Mouse (Mus musculus): Measurements from ENCODE around the gene Ms4a4a. TPM values are rescaled to one million over a fixed set of nuclear protein-coding genes. Genes with fewer than 3 reads are reported as not detected.
"Not testable (repeated sequence)": the region's sequence is repeated elsewhere in the genome, so short reads cannot be mapped to it uniquely, and the experiment has no call there.

The Ms4a4a gene
- polyA plus RNA-seq, 1 experiment from 2014 or later, result 8.6 TPM

GRCm38 (mm10) chr19:11414084-11414483 lies 38.8 kb downstream of the Ms4a4a start:
- Histone ChIP-seq H3K4me3 (ENCODE audit: low read depth, low read length) (no peak overlapping the region), H3K9me3 (ENCODE audit: control insufficient read depth) (no peaks in the 10 kb centered on the region), H3K27ac (ENCODE audit: low read depth, low read length) (no peak overlapping the region), H3K4me2 (replicated peaks; ENCODE audit: low read depth) (no peak overlapping the region), H3K4me1 (replicated peaks; ENCODE audit: control insufficient read depth, insufficient read depth, low read length) (no peaks in the 10 kb centered on the region), H3K27me3 (replicated peaks; ENCODE audit: control insufficient read depth, insufficient read depth, low read length) (no peaks in the 10 kb centered on the region), H3K36me3 (ENCODE audit: control insufficient read depth, insufficient read depth) (no peaks in the 10 kb centered on the region), H3K9ac (ENCODE audit: low read depth, low read length) (no peak overlapping the region)
- TF ChIP-seq CTCF (IDR thresholded peaks at IDR 0.05; ENCODE audit: low read depth), result no peak
- ATAC-seq, result no peak
- WGBS, result 90% methylated on average over 1 of the region's 1 CpGs

DNA sequence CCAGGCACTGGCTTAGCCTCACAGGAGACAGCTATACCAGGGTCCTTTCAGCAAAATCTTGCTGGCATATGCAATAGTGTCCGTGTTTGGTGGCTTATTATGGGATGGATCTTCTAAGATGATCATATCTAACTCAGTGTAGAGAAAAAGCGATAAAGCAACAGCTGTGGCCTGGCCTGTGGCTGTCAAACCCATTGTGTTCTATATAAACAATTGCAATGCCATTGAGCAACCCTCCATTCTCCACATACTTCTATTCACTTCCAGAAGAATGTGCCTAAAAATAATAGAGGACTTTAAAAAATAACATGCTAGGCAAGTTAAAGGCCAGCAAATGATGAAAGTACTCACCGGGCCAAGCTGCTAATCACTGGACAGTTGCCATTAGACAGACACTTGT lies 40.3 kb downstream of the Ms4a4a start:
- Histone ChIP-seq H3K9ac (ENCODE audit: low read depth, low read length) (no peak overlapping the region), H3K4me3 (ENCODE audit: low read depth, low read length) (no peak overlapping the region), H3K36me3 (ENCODE audit: control insufficient read depth, insufficient read depth) (no peaks in the 10 kb centered on the region), H3K4me1 (replicated peaks; ENCODE audit: control insufficient read depth, insufficient read depth, low read length) (no peaks in the 10 kb centered on the region), H3K27me3 (replicated peaks; ENCODE audit: control insufficient read depth, insufficient read depth, low read length) (no peaks in the 10 kb centered on the region), H3K9me3 (ENCODE audit: control insufficient read depth) (no peaks in the 10 kb centered on the region), H3K4me2 (replicated peaks; ENCODE audit: low read depth) (no peak overlapping the region), H3K27ac (ENCODE audit: low read depth, low read length) (no peak overlapping the region)
- no peak for TF ChIP-seq CTCF (IDR thresholded peaks at IDR 0.05; ENCODE audit: low read depth)
- WGBS, result 60% methylated on average over 3 of the region's 3 CpGs
- ATAC-seq, result no peak

DNA sequence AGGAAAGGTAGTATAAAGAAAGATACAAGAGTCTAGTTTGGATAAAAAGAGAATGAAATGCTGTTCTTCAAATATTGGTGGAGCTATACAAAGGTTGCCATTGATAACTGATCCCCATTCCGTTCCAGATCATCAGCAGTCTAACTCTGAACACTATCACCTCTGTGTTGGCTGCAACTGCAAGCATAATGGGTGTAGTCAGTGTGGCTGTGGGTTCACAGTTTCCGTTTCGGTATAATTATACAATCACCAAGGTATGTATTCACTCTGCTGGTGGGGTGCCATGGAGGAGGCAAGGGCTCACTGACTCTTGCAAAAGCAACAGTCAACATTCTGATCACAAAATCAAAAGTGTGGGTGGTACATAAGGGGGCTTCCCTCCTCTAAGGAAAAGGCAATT lies 43.5 kb downstream of the Ms4a4a start:
- WGBS, result 66% methylated on average over 1 of the region's 3 CpGs
- not testable (repeated sequence) for ATAC-seq

GRCm38 (mm10) chr19:11431209-11431608 lies 55.9 kb downstream of the Ms4a4a start:
- not testable (repeated sequence) for H3K4me3 ChIP-seq (ENCODE audit: low read depth, low read length); H3K27me3 ChIP-seq (replicated peaks; ENCODE audit: control insufficient read depth, insufficient read depth, low read length); H3K27ac ChIP-seq (ENCODE audit: low read depth, low read length); H3K9me3 ChIP-seq (ENCODE audit: control insufficient read depth); H3K4me2 ChIP-seq (replicated peaks; ENCODE audit: low read depth); ATAC-seq; H3K4me1 ChIP-seq (replicated peaks; ENCODE audit: control insufficient read depth, insufficient read depth, low read length); H3K9ac ChIP-seq (ENCODE audit: low read depth, low read length); H3K36me3 ChIP-seq (ENCODE audit: control insufficient read depth, insufficient read depth)
- 80% methylated on average over 1 of the region's 1 CpGs for WGBS

More for the DNA sequence above, 43.5 kb downstream of the Ms4a4a start:
- not testable (repeated sequence) for H3K4me1 ChIP-seq (replicated peaks; ENCODE audit: control insufficient read depth, insufficient read depth, low read length); H3K4me3 ChIP-seq (ENCODE audit: low read depth, low read length); H3K36me3 ChIP-seq (ENCODE audit: control insufficient read depth, insufficient read depth); H3K27me3 ChIP-seq (replicated peaks; ENCODE audit: control insufficient read depth, insufficient read depth, low read length); H3K9me3 ChIP-seq (ENCODE audit: control insufficient read depth); H3K27ac ChIP-seq (ENCODE audit: low read depth, low read length); H3K4me2 ChIP-seq (replicated peaks; ENCODE audit: low read depth); H3K9ac ChIP-seq (ENCODE audit: low read depth, low read length)

GRCm38 (mm10) chr19:11435058-11435834 lies 59.9 kb downstream of the Ms4a4a start:
- WGBS, result 89% methylated on average over 4 of the region's 4 CpGs
- Histone ChIP-seq H3K36me3 (ENCODE audit: control insufficient read depth, insufficient read depth) (no peaks in the 10 kb centered on the region), H3K4me2 (replicated peaks; ENCODE audit: low read depth) (no peak overlapping the region), H3K27me3 (replicated peaks; ENCODE audit: control insufficient read depth, insufficient read depth, low read length) (no peaks in the 10 kb centered on the region), H3K9me3 (ENCODE audit: control insufficient read depth) (no peaks in the 10 kb centered on the region), H3K27ac (ENCODE audit: low read depth, low read length) (no peak overlapping the region), H3K9ac (ENCODE audit: low read depth, low read length) (no peak overlapping the region), H3K4me1 (replicated peaks; ENCODE audit: control insufficient read depth, insufficient read depth, low read length) (no peaks in the 10 kb centered on the region), H3K4me3 (ENCODE audit: low read depth, low read length) (no peak overlapping the region)
- ATAC-seq, result no peak
- TF ChIP-seq CTCF (IDR thresholded peaks at IDR 0.05; ENCODE audit: low read depth), result no peak

Other genes starting within 250 kb of the Ms4a4a start
- not detected in 2 replicates for gene 1700017D01Rik, start 244.6 kb upstream of the Ms4a4a start, polyA plus RNA-seq (2015; fragmentation: Nextera tagmentation; extraction: Ambion mirVana)
- gene 1700025F22Rik, start 210.2 kb upstream of the Ms4a4a start, polyA plus RNA-seq (2015; fragmentation: Nextera tagmentation; extraction: Ambion mirVana), result not detected in 2 replicates
- not detected in 2 replicates for gene Ms4a13, start 178.8 kb upstream of the Ms4a4a start, polyA plus RNA-seq (2015; fragmentation: Nextera tagmentation; extraction: Ambion mirVana)
- 0.98 and 1.0 TPM in 2 replicates for gene Ms4a12, start 143.1 kb upstream of the Ms4a4a start, polyA plus RNA-seq (2015; fragmentation: Nextera tagmentation; extraction: Ambion mirVana)
- 0.12 and 0.16 TPM in 2 replicates for gene Ms4a1, start 109.3 kb upstream of the Ms4a4a start, polyA plus RNA-seq (2015; fragmentation: Nextera tagmentation; extraction: Ambion mirVana)
- gene Ms4a5, start 91.7 kb upstream of the Ms4a4a start, polyA plus RNA-seq (2015; fragmentation: Nextera tagmentation; extraction: Ambion mirVana), result 0.23 TPM in 1 of 2 replicates, not detected in the other
- 0.08 and 0.09 TPM in 2 replicates for gene Ms4a14, start 61.1 kb upstream of the Ms4a4a start, polyA plus RNA-seq (2015; fragmentation: Nextera tagmentation; extraction: Ambion mirVana)
- gene Ms4a7, start 39.4 kb upstream of the Ms4a4a start, polyA plus RNA-seq (2015; fragmentation: Nextera tagmentation; extraction: Ambion mirVana), result 10.1 and 10.6 TPM in 2 replicates
- 0.85 and 1.4 TPM in 2 replicates for gene Ms4a4c, start 29.2 kb downstream of the Ms4a4a start, polyA plus RNA-seq (2015; fragmentation: Nextera tagmentation; extraction: Ambion mirVana)
- 1.0 and 1.6 TPM in 2 replicates for gene Ms4a4b, start 68.0 kb downstream of the Ms4a4a start, polyA plus RNA-seq (2015; fragmentation: Nextera tagmentation; extraction: Ambion mirVana)
- gene Ms4a6c, start 93.8 kb downstream of the Ms4a4a start, polyA plus RNA-seq (2015; fragmentation: Nextera tagmentation; extraction: Ambion mirVana), result 7.9 and 8.5 TPM in 2 replicates
- 0.29 TPM in 2 replicates for gene Gm8369, start 110.4 kb downstream of the Ms4a4a start, polyA plus RNA-seq (2015; fragmentation: Nextera tagmentation; extraction: Ambion mirVana)
- gene Ms4a6b, start 141.0 kb downstream of the Ms4a4a start, polyA plus RNA-seq (2015; fragmentation: Nextera tagmentation; extraction: Ambion mirVana), result 4.9 and 5.3 TPM in 2 replicates
- gene Ms4a4d, start 161.3 kb downstream of the Ms4a4a start, polyA plus RNA-seq (2015; fragmentation: Nextera tagmentation; extraction: Ambion mirVana), result 8.7 and 9.4 TPM in 2 replicates
- 4.4 and 5.4 TPM in 2 replicates for gene Ms4a6d, start 229.3 kb downstream of the Ms4a4a start, polyA plus RNA-seq (2015; fragmentation: Nextera tagmentation; extraction: Ambion mirVana)
- 0.04 TPM in 1 of 2 replicates, not detected in the other for gene Ms4a2, start 248.2 kb downstream of the Ms4a4a start, polyA plus RNA-seq (2015; fragmentation: Nextera tagmentation; extraction: Ambion mirVana)